Mouse (Mus musculus): ENCODE data around the gene Acsm3. TPM values are rescaled to one million over a fixed set of nuclear protein-coding genes. Genes with fewer than 3 reads are reported as not detected.
A peak's percentile ranks its signal among the peaks of the same experiment; 100 is the strongest.

The Acsm3 gene
- total and polyA plus RNA-seq, 3 experiments, result 0.08 to 0.54 TPM; not detected in 1

GRCm38 (mm10) chr7:119783453-119783852 lies 22.7 kb downstream of the Acsm3 start:
- TF ChIP-seq GABPA (IDR thresholded peaks at IDR 0.05; ENCODE audit: low read depth, low read length), result no peak
- no peak for TF ChIP-seq POLR2AphosphoS5 (IDR thresholded peaks at IDR 0.05; ENCODE audit: borderline replicate concordance, low read depth, low read length)
- TF ChIP-seq RCOR1 (IDR thresholded peaks at IDR 0.05; ENCODE audit: low read depth, low read length), result no peak
- TF ChIP-seq JUND (IDR thresholded peaks at IDR 0.05; ENCODE audit: low read depth, low read length), result no peak
- no peak for TF ChIP-seq BHLHE40 (IDR thresholded peaks at IDR 0.05; ENCODE audit: borderline replicate concordance, low read depth, low read length)
- TF ChIP-seq MYB (IDR thresholded peaks at IDR 0.05; ENCODE audit: low read depth, low read length), result no peak
- no peak for TF ChIP-seq MAFK (IDR thresholded peaks at IDR 0.05; ENCODE audit: borderline replicate concordance, low read depth, low read length)
- TF ChIP-seq ZC3H11A (IDR thresholded peaks at IDR 0.05; ENCODE audit: low read depth, low read length), result no peak
- TF ChIP-seq TBP (IDR thresholded peaks at IDR 0.05; ENCODE audit: low read depth, low read length), result no peak
- TF ChIP-seq GATA1 (IDR thresholded peaks at IDR 0.05; ENCODE audit: low read depth, low read length), result no peak
- no peak for TF ChIP-seq MXI1 (IDR thresholded peaks at IDR 0.05; ENCODE audit: low read depth, low read length)
- Histone ChIP-seq H3K79me2 (ENCODE audit: control insufficient read depth, insufficient read depth, low read length, poor library complexity) (no peaks in the 10 kb centered on the region), H3K9ac (ENCODE audit: control insufficient read depth, low read depth, low read length, poor library complexity, severe bottlenecking) (no peak overlapping the region), H3K4me3 (ENCODE audit: control insufficient read depth in 1 of 2, insufficient read depth in 1 of 2, low read depth in 2 of 2, low read length in 2 of 2) (no peak overlapping the region), H3K9me3 (replicated peaks; ENCODE audit: insufficient read depth, low read length) (no peaks in the 10 kb centered on the region), H3K27me3 (ENCODE audit: control insufficient read depth in 1 of 2, insufficient read depth in 2 of 2, low read length in 2 of 2) (no peaks in the 10 kb centered on the region), H3K27ac (ENCODE audit: control insufficient read depth, low read depth, low read length) (no peak overlapping the region), H3K36me3 (ENCODE audit: control insufficient read depth in 1 of 2, insufficient read depth in 2 of 2, low read length in 2 of 2) (peaks cover 7 to 21% of the 10 kb centered on the region in 2 experiments), H3K4me1 (ENCODE audit: control insufficient read depth in 1 of 2, insufficient read depth in 2 of 2, low read length in 2 of 2) (peaks cover 10 to 14% of the 10 kb centered on the region in 2 experiments; a peak in 3 of 4 replicates)
- DNase-seq (ENCODE audit: low read depth, low spot score), result no peak

GRCm38 (mm10) chr7:119784908-119785307 lies 24.2 kb downstream of the Acsm3 start:
- Histone ChIP-seq H3K4me3 (ENCODE audit: control insufficient read depth in 1 of 2, insufficient read depth in 1 of 2, low read depth in 2 of 2, low read length in 2 of 2) (peak overlapping the region; percentile 9 to 50; a peak in 2 of 4 replicates), H3K9me3 (replicated peaks; ENCODE audit: insufficient read depth, low read length) (no peaks in the 10 kb centered on the region), H3K79me2 (ENCODE audit: control insufficient read depth, insufficient read depth, low read length, poor library complexity) (no peaks in the 10 kb centered on the region), H3K9ac (ENCODE audit: control insufficient read depth, low read depth, low read length, poor library complexity, severe bottlenecking) (peak overlapping the region; percentile 21; the same call in 1 of the 2 replicates), H3K36me3 (ENCODE audit: control insufficient read depth in 1 of 2, insufficient read depth in 2 of 2, low read length in 2 of 2) (peaks cover 12 to 21% of the 10 kb centered on the region in 2 experiments), H3K27ac (ENCODE audit: control insufficient read depth, low read depth, low read length) (peak overlapping the region; percentile 91), H3K4me1 (ENCODE audit: control insufficient read depth in 1 of 2, insufficient read depth in 2 of 2, low read length in 2 of 2) (peaks cover 10 to 14% of the 10 kb centered on the region in 2 experiments; a peak in 3 of 4 replicates), H3K27me3 (ENCODE audit: control insufficient read depth in 1 of 2, insufficient read depth in 2 of 2, low read length in 2 of 2) (no peaks in the 10 kb centered on the region)
- DNase-seq (ENCODE audit: low read depth, low spot score), result peak; percentile 77
- TF ChIP-seq MEF2A (IDR thresholded peaks at IDR 0.05; ENCODE audit: extremely low read depth, insufficient replicate concordance, low read depth, low read length, poor library complexity, severe bottlenecking) (0 out of 2 replicates have a peak, but pooled peaks have one; percentile 74), USF1 (IDR thresholded peaks at IDR 0.05; ENCODE audit: low read depth, low read length) (peak; percentile 18; the same call in 1 of the 2 replicates), CTCF (IDR thresholded peaks at IDR 0.05 in 2 of 3, conservative IDR thresholded peaks at IDR 0.05 in 1 of 3; ENCODE audit: control insufficient read depth in 1 of 3, insufficient read depth in 1 of 3, low read depth in 2 of 3, low read length in 3 of 3, poor library complexity in 1 of 3, severe bottlenecking in 1 of 3) (no peak), NRF1 (IDR thresholded peaks at IDR 0.05; ENCODE audit: insufficient read depth, low read depth, low read length, poor library complexity, severe bottlenecking) (peak; percentile 49; the same call in 1 of the 2 replicates), KAT2A (conservative IDR thresholded peaks at IDR 0.05; ENCODE audit: low read depth, low read length) (peak; percentile 47; the same call in 1 of the 2 replicates), ZC3H11A (IDR thresholded peaks at IDR 0.05; ENCODE audit: low read depth, low read length) (peak; percentile 16; the same call in 1 of the 2 replicates), MXI1 (IDR thresholded peaks at IDR 0.05; ENCODE audit: low read depth, low read length) (peak; percentile 82), CHD1 (IDR thresholded peaks at IDR 0.05; ENCODE audit: low read depth, low read length) (peak; percentile 87; the same call in 1 of the 2 replicates), RCOR1 (IDR thresholded peaks at IDR 0.05; ENCODE audit: low read depth, low read length) (peak; percentile 95), HCFC1 (IDR thresholded peaks at IDR 0.05; ENCODE audit: low read depth, low read length) (peak; percentile 56; the same call in 1 of the 2 replicates), POLR2AphosphoS5 (IDR thresholded peaks at IDR 0.05; ENCODE audit: borderline replicate concordance, low read depth, low read length) (no peak), BHLHE40 (IDR thresholded peaks at IDR 0.05; ENCODE audit: borderline replicate concordance, low read depth, low read length) (peak; percentile 72; the same call in 1 of the 2 replicates), ELF1 (IDR thresholded peaks at IDR 0.05; ENCODE audit: low read depth, low read length) (no peak), TBP (IDR thresholded peaks at IDR 0.05; ENCODE audit: low read depth, low read length) (no peak), TCF12 (IDR thresholded peaks at IDR 0.05; ENCODE audit: low read depth, low read length) (peak; percentile 98), MAFK (IDR thresholded peaks at IDR 0.05; ENCODE audit: borderline replicate concordance, low read depth, low read length) (peak; percentile 89), UBTF (IDR thresholded peaks at IDR 0.05; ENCODE audit: borderline replicate concordance, insufficient read depth, low read depth, low read length) (no peak), POLR2A (IDR thresholded peaks at IDR 0.05; ENCODE audit: control insufficient read depth in 1 of 2, insufficient read depth in 1 of 2, low read depth in 1 of 2, low read length in 2 of 2, poor library complexity in 1 of 2) (no peak), GABPA (IDR thresholded peaks at IDR 0.05; ENCODE audit: low read depth, low read length) (no peak), ZNF384 (IDR thresholded peaks at IDR 0.05; ENCODE audit: low read depth, low read length) (no peak; the same call in 1 of the 2 replicates), SMC3 (IDR thresholded peaks at IDR 0.05; ENCODE audit: low read depth, low read length) (peak; percentile 17; the same call in 1 of the 2 replicates), ETS1 (IDR thresholded peaks at IDR 0.05; ENCODE audit: low read depth, low read length) (peak; percentile 93), MAZ (IDR thresholded peaks at IDR 0.05; ENCODE audit: low read depth, low read length) (peak; percentile 59; the same call in 1 of the 2 replicates), RAD21 (IDR thresholded peaks at IDR 0.05; ENCODE audit: low read depth, low read length) (no peak), ZMIZ1 (IDR thresholded peaks at IDR 0.05; ENCODE audit: low read depth, low read length) (no peak), MYB (IDR thresholded peaks at IDR 0.05; ENCODE audit: low read depth, low read length) (peak; percentile 82)

Data from MEL (cell line).